Mouse (Mus musculus) embryonic fibroblast, embryonic 13.5 days (primary cell): ENCODE measurements around the gene Lta. TPM values are rescaled to one million over a fixed set of nuclear protein-coding genes. Genes with fewer than 3 reads are reported as not detected.
"Not testable (repeated sequence)": the region's sequence is repeated elsewhere in the genome, so short reads cannot be mapped to it uniquely, and the experiment has no call there.

Experiments used
- H3K27ac ChIP-seq: 2 replicates; pipeline ENCODE4 v1.5.1; 2012; ENCODE audit warnings: low read length, control low read depth, inconsistent platforms; ENCODE audit not compliant: insufficient read depth
- H3K4me1 ChIP-seq: 2 replicates; pipeline ENCODE4 v1.6.1; 2011; ENCODE audit warnings: low read length; ENCODE audit not compliant: control insufficient read depth, insufficient read depth
- H3K4me3 ChIP-seq: 2 replicates; pipeline ENCODE4 v1.5.1; 2011; ENCODE audit warnings: mild to moderate bottlenecking, control low read depth, low read length; ENCODE audit not compliant: insufficient read depth
- CTCF ChIP-seq: IDR thresholded peaks from 2 replicates; pipeline ENCODE4 v1.5.1; 2011; ENCODE audit warnings: mild to moderate bottlenecking, control low read depth, low read length, moderate library complexity, borderline replicate concordance; ENCODE audit not compliant: insufficient read depth
- POLR2A ChIP-seq: IDR thresholded peaks from 2 replicates; pipeline ENCODE4 v1.6.1; 2011; ENCODE audit warnings: low read depth, mild to moderate bottlenecking, control low read depth, low read length, moderate library complexity
- polyA plus RNA-seq: library from polyadenylated mRNA; stranded (reverse); fragments of >200 nt; gene quantifications from 2 replicates; pipeline ENCODE4 v1.2.4, GENCODE M21; 2011; ENCODE audit warnings: low read depth; ENCODE audit not compliant: missing spikeins, insufficient read length

The Lta gene
- polyA plus RNA-seq, 1 experiment, result not detected

DNA sequence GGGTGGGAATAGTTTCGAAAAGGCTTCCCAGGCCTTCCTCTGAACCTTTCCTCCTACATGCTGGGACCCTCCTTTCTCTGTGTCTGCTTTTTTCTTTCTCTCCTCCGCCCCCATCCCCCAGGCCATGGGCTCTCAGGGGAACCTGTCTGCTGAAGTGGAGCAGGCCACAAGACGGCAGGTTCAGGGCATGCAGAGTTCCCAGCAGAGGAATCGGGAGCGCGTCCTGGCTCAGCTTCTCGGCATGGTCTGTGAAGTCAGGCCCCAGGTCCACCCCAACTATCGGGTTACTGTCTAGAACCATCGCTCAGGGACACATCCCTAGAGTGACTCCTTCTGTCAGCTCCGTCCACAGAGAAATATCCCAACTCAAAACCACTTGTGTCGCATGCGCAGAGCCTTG is 32.4 kb upstream of the Lta start:
- Histone ChIP-seq H3K27ac (no peak overlapping the region), H3K4me1 (peaks cover 10% of the 10 kb centered on the region), H3K4me3 (no peak overlapping the region)
- no peak for TF ChIP-seq CTCF
- no peak for TF ChIP-seq POLR2A

DNA sequence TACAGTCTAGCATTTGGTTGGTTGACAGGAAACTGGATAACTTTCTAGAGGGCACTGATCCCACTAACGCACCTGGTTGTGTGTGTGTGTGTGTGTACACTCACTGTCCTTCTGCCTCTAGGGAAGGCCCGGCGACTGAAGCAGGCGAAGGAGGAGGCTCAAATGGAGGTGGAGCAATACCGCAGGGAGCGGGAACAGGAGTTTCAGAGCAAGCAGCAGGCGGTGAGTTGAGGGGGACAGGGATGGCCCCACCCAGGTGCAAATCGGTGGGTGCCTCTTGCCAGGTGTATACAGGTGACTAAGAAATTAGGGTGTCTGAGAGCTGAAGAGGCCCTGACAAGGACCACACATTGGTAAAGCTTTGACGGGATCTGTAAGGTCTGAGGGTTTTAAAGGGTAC is 31.8 kb upstream of the Lta start:
- TF ChIP-seq CTCF, result no peak
- TF ChIP-seq POLR2A, result no peak
- Histone ChIP-seq H3K4me3 (no peak overlapping the region), H3K4me1 (peaks cover 10% of the 10 kb centered on the region), H3K27ac (no peak overlapping the region)

DNA sequence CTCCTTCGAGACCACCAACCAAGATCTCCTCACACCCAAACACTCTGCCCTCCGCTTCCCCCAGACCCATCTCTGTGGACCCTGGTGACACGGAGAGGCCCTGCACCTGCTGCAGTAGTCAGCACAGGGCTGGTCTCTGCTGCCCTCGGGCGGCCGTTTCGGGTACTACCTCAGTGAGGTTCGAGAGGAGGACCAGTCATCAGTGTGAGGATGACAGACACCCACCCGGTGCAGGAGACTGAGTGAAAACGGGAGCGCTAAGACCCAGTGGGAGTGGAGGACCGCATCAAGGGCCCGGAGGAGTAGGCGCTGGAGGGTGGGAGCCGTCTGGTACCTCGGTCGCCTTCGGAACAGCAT is 31.2 kb upstream of the Lta start:
- TF ChIP-seq CTCF, result peak; percentile 88
- 0 out of 2 replicates have a peak, but pooled peaks have one; percentile 28 for TF ChIP-seq POLR2A
- peak overlapping the region; percentile 74 for H3K4me3 ChIP-seq
- no peak overlapping the region for H3K27ac ChIP-seq
- peaks cover 10% of the 10 kb centered on the region for H3K4me1 ChIP-seq

DNA sequence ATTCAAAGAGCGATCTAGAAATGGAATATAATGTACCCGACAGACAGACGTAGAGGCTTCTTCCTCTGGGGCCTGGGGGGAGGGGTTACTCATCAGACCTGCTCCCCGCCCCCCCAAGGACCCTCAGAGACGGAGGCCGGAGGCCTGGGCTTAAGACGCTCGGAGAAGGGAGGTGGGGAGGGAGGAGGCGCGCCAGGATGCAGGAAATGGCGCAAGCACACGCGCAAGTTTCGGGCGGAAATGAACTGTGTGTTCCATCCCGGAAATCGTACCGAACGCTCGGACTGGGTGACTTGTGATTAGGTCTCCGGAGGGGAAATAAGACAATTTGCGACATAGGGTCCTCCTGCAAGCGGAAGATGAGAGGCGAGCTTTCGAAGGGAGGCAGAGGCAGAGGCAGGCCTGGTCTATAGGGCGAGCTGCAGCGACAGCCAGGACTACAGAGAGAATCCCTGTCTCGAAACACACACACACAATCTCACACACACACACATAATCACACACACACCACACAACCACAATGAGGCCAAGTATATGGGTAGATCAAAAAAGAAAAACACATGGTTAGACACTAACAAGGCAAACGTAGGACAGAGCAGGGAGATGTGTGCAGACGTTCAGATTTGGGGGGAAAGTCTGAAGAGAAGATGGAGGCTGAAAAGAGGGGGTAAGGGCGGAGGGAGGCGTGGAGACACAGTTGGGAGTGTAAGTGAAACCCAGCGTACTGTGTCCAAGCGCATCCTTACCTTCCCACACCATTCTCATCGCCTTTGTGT is 30.7 kb upstream of the Lta start, which contains the start of gene Nfkbil1:
Gene Nfkbil1, minus strand, starts transcription at position 179 of the 776 bp plus-strand sequence.
- Histone ChIP-seq H3K27ac (peak within 1 kb of the TSS; percentile 77), H3K4me1 (peaks cover 9% of the 10 kb centered on the region), H3K4me3 (peak within 1 kb of the TSS; percentile 74)
- no peak for TF ChIP-seq CTCF
- peak; percentile 75 for TF ChIP-seq POLR2A

DNA sequence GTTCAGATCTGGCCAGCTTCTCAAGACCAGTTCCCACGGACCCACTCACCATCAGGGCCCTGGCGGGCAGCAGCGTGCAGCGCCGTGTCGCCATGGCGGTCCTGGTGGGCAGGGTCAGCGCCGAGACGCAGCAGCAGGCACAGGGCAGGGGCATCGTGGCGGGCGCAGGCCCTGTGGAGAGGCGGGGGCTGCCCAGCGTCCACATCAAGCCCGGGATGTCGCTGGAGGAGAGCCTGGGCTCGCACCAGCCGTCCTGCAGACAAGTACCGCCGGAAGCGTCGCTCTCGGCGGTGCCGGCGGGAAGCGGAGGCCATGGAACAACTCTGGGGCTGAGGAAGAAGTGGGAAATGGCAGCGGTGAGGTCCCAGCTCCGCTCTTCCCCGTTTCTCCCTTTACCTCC is 29.8 kb upstream of the Lta start:
- Histone ChIP-seq H3K27ac (peak overlapping the region; percentile 62), H3K4me1 (peaks cover 4% of the 10 kb centered on the region; the same call in 1 of the 2 replicates), H3K4me3 (peak overlapping the region; percentile 61)
- TF ChIP-seq CTCF (no peak), POLR2A (peak; percentile 68)

DNA sequence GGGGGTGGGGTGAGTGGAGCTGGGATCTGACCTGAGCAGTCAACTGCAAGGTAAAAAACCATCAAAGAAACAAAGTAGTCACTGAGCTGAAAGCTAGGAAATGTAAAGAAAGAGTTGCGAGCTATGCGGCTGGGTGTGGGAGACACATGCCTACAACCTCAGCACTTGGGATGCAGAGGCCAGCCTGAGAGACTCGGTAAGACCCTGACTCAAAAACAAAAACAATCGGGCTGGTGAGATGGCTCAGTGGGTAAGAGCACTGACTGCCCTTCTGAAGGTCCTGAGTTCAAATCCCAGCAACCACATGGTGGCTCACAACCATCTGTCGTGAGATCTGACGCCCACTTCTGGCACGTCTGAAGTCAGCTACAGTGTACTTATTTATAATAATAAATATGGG is 28.9 kb upstream of the Lta start:
- not testable (repeated sequence) for H3K27ac ChIP-seq, H3K4me1 ChIP-seq, H3K4me3 ChIP-seq

DNA sequence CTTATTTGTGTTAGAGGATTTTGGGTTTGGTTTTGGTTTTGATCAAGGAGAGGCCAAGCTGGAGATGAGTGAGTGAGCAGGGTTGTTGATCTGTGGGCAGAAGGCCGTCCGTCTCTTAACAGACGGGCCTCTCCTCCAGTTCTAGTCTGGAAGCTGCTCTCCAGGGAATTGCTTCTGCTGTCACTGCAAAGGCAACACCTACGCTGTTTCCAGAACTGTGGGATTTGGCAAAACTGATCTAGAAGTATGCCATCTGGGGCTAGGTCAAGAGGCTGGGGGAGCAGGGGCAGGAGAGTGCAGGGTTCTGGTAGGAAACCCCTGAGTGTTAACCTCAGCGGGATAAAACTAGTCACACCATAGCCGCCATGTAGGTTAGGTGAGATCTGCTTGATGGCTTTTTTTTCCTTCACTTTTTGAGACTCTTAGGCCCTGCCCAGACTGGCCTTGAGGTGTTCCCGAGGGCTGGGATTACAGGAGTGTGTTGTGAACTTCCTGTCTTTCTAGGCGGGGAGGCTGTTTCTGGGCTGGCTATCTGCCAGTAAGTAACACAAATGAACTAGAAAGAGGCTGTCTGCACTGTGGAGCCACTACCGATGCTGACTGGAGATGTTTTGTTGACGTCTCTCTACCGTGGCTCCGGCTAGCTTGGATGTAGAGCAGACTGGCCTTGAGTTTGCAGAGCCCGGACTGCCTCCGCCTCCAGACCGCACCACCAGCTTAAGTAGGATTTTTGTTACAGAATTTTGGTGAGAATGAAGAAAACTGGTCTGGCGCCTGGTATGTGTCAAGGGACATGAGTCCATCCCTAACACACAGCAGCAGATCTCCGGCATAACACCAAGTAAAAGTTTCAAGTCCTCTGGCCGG is 28.2 kb upstream of the Lta start, which contains the start of gene Atp6v1g2:
Gene Atp6v1g2, plus strand, starts transcription at position 547 of the 867 bp plus-strand sequence.
- TF ChIP-seq CTCF, result no peak
- TF ChIP-seq POLR2A, result no peak
- H3K27ac ChIP-seq, result peak within 1 kb of the TSS; percentile 62; the same call in 1 of the 2 replicates
- peak within 1 kb of the TSS; percentile 61; the same call in 1 of the 2 replicates for H3K4me3 ChIP-seq
- H3K4me1 ChIP-seq, result peaks cover 4% of the 10 kb centered on the region; the same call in 1 of the 2 replicates

DNA sequence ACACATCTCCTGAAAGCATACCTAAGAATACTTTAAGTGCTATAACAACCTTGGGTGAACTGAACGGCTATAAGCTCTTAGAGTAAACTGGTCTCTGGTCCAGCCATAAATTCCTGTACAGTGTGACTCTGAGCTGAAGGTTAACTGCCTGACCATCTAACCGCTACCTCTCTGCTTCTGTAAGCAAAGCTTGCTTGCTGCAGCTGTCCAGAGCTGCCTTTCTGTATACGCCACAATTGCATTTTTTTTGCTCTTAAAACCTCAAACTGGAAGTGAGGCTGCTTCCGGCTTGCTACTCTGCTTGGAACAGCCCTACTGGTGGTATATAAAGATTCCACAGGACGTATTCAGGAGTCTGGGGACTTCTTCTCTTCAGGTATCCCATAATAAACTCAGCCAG is 27.5 kb upstream of the Lta start:
- peaks cover 4% of the 10 kb centered on the region; the same call in 1 of the 2 replicates for H3K4me1 ChIP-seq
- no peak overlapping the region for H3K27ac ChIP-seq
- H3K4me3 ChIP-seq, result no peak overlapping the region
- no peak for TF ChIP-seq POLR2A
- no peak for TF ChIP-seq CTCF

DNA sequence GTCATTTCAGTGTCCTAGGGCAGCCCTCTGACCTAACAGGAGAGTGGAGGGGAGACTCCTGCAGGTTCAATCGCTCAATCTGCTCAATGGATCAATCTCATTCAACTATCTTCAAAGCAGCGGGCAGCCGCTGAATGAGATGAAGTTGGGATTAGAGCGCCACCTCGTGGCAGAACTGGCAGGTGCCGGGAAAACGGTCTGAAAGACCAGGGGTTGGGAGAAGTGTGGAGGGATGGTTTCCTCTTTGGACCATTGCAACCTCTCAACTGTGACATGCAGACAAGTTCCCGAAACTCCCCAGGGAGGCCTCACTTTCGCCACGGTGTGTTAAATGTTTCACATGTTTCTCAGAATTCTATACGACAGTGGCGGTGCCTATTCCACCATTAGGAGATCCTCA is 26.9 kb upstream of the Lta start:
- peak; percentile 71 for TF ChIP-seq CTCF
- no peak for TF ChIP-seq POLR2A
- Histone ChIP-seq H3K4me1 (peaks cover 4% of the 10 kb centered on the region; the same call in 1 of the 2 replicates), H3K4me3 (no peak overlapping the region), H3K27ac (no peak overlapping the region)

DNA sequence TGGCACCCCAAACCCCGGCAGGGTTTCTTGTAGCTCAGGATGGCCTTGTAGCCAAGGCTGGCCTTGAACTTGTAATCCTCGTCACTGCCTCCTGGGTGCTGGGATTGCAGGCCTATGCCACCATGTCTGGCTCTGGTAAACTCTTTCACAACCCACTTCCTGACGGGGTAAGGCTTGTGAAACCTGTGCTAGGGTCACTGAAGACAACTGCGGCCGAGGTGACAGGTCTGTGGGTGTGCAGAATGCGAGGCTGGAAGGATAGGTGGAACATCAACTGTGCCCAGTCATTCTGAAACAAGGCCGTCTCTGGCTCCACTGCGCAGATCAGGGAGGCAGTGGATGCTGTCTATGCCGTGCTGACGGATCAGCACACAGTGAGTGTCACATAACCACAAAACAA is 25.9 kb upstream of the Lta start:
- Histone ChIP-seq H3K27ac (no peak overlapping the region), H3K4me3 (no peak overlapping the region), H3K4me1 (peaks cover 4% of the 10 kb centered on the region)
- TF ChIP-seq CTCF (no peak), POLR2A (no peak)
